Mouse (Mus musculus) midbrain, embryonic 13.5 days (tissue): ENCODE measurements around the gene Cul4b. TPM values are rescaled to one million over a fixed set of nuclear protein-coding genes. Genes with fewer than 3 reads are reported as not detected.
"Not testable (repeated sequence)": the region's sequence is repeated elsewhere in the genome, so short reads cannot be mapped to it uniquely, and the experiment has no call there.

ENCODE experiments used
- ATAC-seq: fragments of 200-750 bp; cut with Nextera tagmentation; 2 replicates; pipeline ENCODE4 v1.8.0; 2017; ENCODE audit warnings: mild to moderate bottlenecking, moderate TSS enrichment, moderate library complexity
- H3K27ac ChIP-seq: fragments of 300-500 bp; sonication (generic); 2 replicates; pipeline ENCODE4 v1.5.1; 2015; ENCODE audit warnings: inconsistent platforms, mild to moderate bottlenecking, moderate library complexity
- H3K27me3 ChIP-seq: fragments of 300-500 bp; sonication (generic); 2 replicates; pipeline ENCODE4 v1.6.1; 2015; ENCODE audit warnings: mild to moderate bottlenecking, inconsistent platforms
- H3K36me3 ChIP-seq: fragments of 300-500 bp; sonication (generic); 2 replicates; pipeline ENCODE4 v1.6.1; 2015; ENCODE audit warnings: mild to moderate bottlenecking, inconsistent platforms
- H3K4me1 ChIP-seq: fragments of 300-500 bp; sonication (generic); replicated peaks from 2 replicates; pipeline ENCODE4 v1.6.1; 2015; ENCODE audit warnings: inconsistent platforms
- H3K4me2 ChIP-seq: fragments of 300-500 bp; sonication (generic); replicated peaks from 2 replicates; pipeline ENCODE4 v1.6.1; 2015; ENCODE audit warnings: moderate library complexity, mild to moderate bottlenecking, inconsistent platforms
- H3K4me3 ChIP-seq: fragments of 300-500 bp; sonication (generic); replicated peaks from 2 replicates; pipeline ENCODE4 v1.5.1; 2015; ENCODE audit warnings: mild to moderate bottlenecking, inconsistent platforms
- H3K9ac ChIP-seq: fragments of 300-500 bp; sonication (generic); replicated peaks from 2 replicates; pipeline ENCODE4 v1.6.1; 2015; ENCODE audit warnings: mild to moderate bottlenecking, inconsistent platforms
- H3K9me3 ChIP-seq: fragments of 300-500 bp; sonication (generic); 2 replicates; pipeline ENCODE4 v1.6.1; 2016; ENCODE audit warnings: mild to moderate bottlenecking, inconsistent platforms
- WGBS: fragments of 180-500 bp; shearing (Covaris S2); methylation state at CpG from one replicate; pipeline ENCODE4 v1.1.7; 2015; 5-methylcytosine and 5-hydroxymethylcytosine counted together
- polyA plus RNA-seq: library from polyadenylated mRNA; unstranded; fragments of >200 nt; fragmentation: Nextera tagmentation; extraction: Ambion mirVana; gene quantifications from 2 replicates; pipeline ENCODE4 v1.2.1, GENCODE M21; 2015

Cul4b gene
- polyA plus RNA-seq, 1 experiment from 2014 or later, result 19.1 TPM

GRCm38 (mm10) chrX:38563941-38564541, 12.0 kb downstream of the Cul4b start:
- Histone ChIP-seq H3K4me2 (peak overlapping the region; percentile 68), H3K9me3 (no peaks in the 10 kb centered on the region), H3K27me3 (no peaks in the 10 kb centered on the region), H3K4me1 (peaks cover 15% of the 10 kb centered on the region), H3K9ac (peak overlapping the region; percentile 72), H3K27ac (peak overlapping the region; percentile 91), H3K36me3 (0 out of 2 replicates have a peak, but pooled peaks cover 12% of the 10 kb centered on the region), H3K4me3 (peak overlapping the region; percentile 52)
- WGBS, result 19% methylated on average over 11 of the region's 19 CpGs
- ATAC-seq, result peak; percentile 76

GRCm38 (mm10) chrX:38553255-38553654, 22.7 kb downstream of the Cul4b start:
- no peak for ATAC-seq

GRCm38 (mm10) chrX:38514556-38514955, 61.4 kb downstream of the Cul4b start:
- Histone ChIP-seq H3K36me3 (no peaks in the 10 kb centered on the region), H3K4me3 (no peak overlapping the region), H3K9me3 (no peaks in the 10 kb centered on the region), H3K4me1 (no peaks in the 10 kb centered on the region), H3K9ac (no peak overlapping the region), H3K27me3 (no peaks in the 10 kb centered on the region), H3K4me2 (no peak overlapping the region), H3K27ac (no peak overlapping the region)
- ATAC-seq, result no peak
- 6% methylated on average over 7 of the region's 7 CpGs for WGBS

More at GRCm38 (mm10) chrX:38553255-38553654, 22.7 kb downstream of the Cul4b start:
- H3K27ac ChIP-seq, result no peak overlapping the region
- no peak overlapping the region for H3K9ac ChIP-seq
- no peaks in the 10 kb centered on the region for H3K27me3 ChIP-seq
- no peaks in the 10 kb centered on the region for H3K4me1 ChIP-seq
- no peaks in the 10 kb centered on the region for H3K9me3 ChIP-seq
- peaks cover under 1% of the 10 kb centered on the region; the same call in 1 of the 2 replicates for H3K36me3 ChIP-seq
- H3K4me2 ChIP-seq, result no peak overlapping the region
- H3K4me3 ChIP-seq, result no peak overlapping the region

- 89% methylated on average over 14 of the region's 14 CpGs for WGBS
- no peak for ATAC-seq
- no peaks in the 10 kb centered on the region for H3K4me1 ChIP-seq
These were observed 71.2 kb downstream of the Cul4b start for GRCm38 (mm10) chrX:38504846-38505245.

GRCm38 (mm10) chrX:38502182-38502581, 73.8 kb downstream of the Cul4b start:
- not testable (repeated sequence) for H3K27me3 ChIP-seq, H3K4me3 ChIP-seq, H3K4me2 ChIP-seq, H3K27ac ChIP-seq, H3K4me1 ChIP-seq, H3K9me3 ChIP-seq, H3K36me3 ChIP-seq, ATAC-seq, H3K9ac ChIP-seq
- 74% methylated on average over 5 of the region's 5 CpGs for WGBS

More at GRCm38 (mm10) chrX:38504846-38505245, 71.2 kb downstream of the Cul4b start:
- no peak overlapping the region for H3K9ac ChIP-seq
- no peaks in the 10 kb centered on the region for H3K9me3 ChIP-seq
- H3K4me3 ChIP-seq, result no peak overlapping the region
- no peak overlapping the region for H3K27ac ChIP-seq
- no peaks in the 10 kb centered on the region for H3K27me3 ChIP-seq
- H3K36me3 ChIP-seq, result no peaks in the 10 kb centered on the region
- H3K4me2 ChIP-seq, result no peak overlapping the region

- 29% methylated on average over 20 of the region's 20 CpGs for WGBS
- H3K27ac ChIP-seq, H3K9ac ChIP-seq, H3K9me3 ChIP-seq, H3K4me3 ChIP-seq, H3K27me3 ChIP-seq, ATAC-seq, H3K36me3 ChIP-seq, H3K4me1 ChIP-seq: not testable (repeated sequence)
- peak overlapping the region; percentile 27 for H3K4me2 ChIP-seq
These were observed 90.5 kb downstream of the Cul4b start for GRCm38 (mm10) chrX:38485464-38485863.

Other genes starting within 250 kb of the Cul4b start
- 53.8 and 56.4 TPM in 2 replicates for gene Lamp2, start 119.7 kb downstream of the Cul4b start, polyA plus RNA-seq
- 162 and 168 TPM in 2 replicates for gene Mcts1, start 24.4 kb upstream of the Cul4b start, polyA plus RNA-seq
- 26.8 and 27.8 TPM in 2 replicates for gene C1galt1c1, start 58.9 kb upstream of the Cul4b start, polyA plus RNA-seq
- gene 6030498E09Rik, start 196.5 kb upstream of the Cul4b start, polyA plus RNA-seq, result 0.22 TPM in 1 of 2 replicates, not detected in the other